Mouse (Mus musculus) lung, postnatal 0 days (tissue): ENCODE data around the gene Osbpl9. TPM values are rescaled to one million over a fixed set of nuclear protein-coding genes. Genes with fewer than 3 reads are reported as not detected.

ENCODE experiments used
- ATAC-seq: fragments of 200-750 bp; cut with Nextera tagmentation; 2 replicates; pipeline ENCODE4 v1.8.0; 2017; ENCODE audit warnings: moderate library complexity
- DNase-seq: peaks from one replicate; pipeline ENCODE4 v3.0.0-alpha.2; 2016; ENCODE audit warnings: low spot score
- H3K27ac ChIP-seq: fragments of 300-500 bp; sonication (generic); 2 replicates; pipeline ENCODE4 v1.5.1; 2014; ENCODE audit warnings: antibody characterized with exemption, mild to moderate bottlenecking, low read length, mixed read lengths
- H3K27me3 ChIP-seq: fragments of 300-500 bp; sonication (generic); replicated peaks from 2 replicates; pipeline ENCODE4 v1.6.1; 2014; ENCODE audit warnings: low read length, mixed read lengths; ENCODE audit not compliant: insufficient read depth
- H3K36me3 ChIP-seq: fragments of 300-500 bp; sonication (generic); 2 replicates; pipeline ENCODE4 v1.6.1; 2014; ENCODE audit warnings: low read length, mixed read lengths; ENCODE audit not compliant: insufficient read depth
- H3K4me1 ChIP-seq: fragments of 300-500 bp; sonication (generic); 2 replicates; pipeline ENCODE4 v1.6.1; 2014; ENCODE audit warnings: antibody characterized with exemption, low read depth, low read length, mixed read lengths; ENCODE audit not compliant: insufficient read depth
- H3K4me2 ChIP-seq: fragments of 300-500 bp; sonication (generic); replicated peaks from 2 replicates; pipeline ENCODE4 v1.6.1; 2014; ENCODE audit warnings: low read depth, mild to moderate bottlenecking, low read length, moderate library complexity, mixed read lengths
- H3K4me3 ChIP-seq: fragments of 300-500 bp; sonication (generic); 2 replicates; pipeline ENCODE4 v1.5.1; 2014; ENCODE audit warnings: low read depth, low read length
- H3K9ac ChIP-seq: fragments of 300-500 bp; sonication (generic); replicated peaks from 2 replicates; pipeline ENCODE4 v1.6.1; 2014; ENCODE audit warnings: low read depth, mild to moderate bottlenecking
- H3K9me3 ChIP-seq: fragments of 300-500 bp; sonication (generic); 2 replicates; pipeline ENCODE4 v1.6.1; 2016; ENCODE audit warnings: low read length, mixed read lengths
- CTCF ChIP-seq: IDR thresholded peaks from 2 replicates; pipeline ENCODE4 v1.5.1; 2016; ENCODE audit warnings: antibody characterized with exemption, mild to moderate bottlenecking
- EP300 ChIP-seq: IDR thresholded peaks from 2 replicates; pipeline ENCODE4 v1.6.1; 2016; ENCODE audit warnings: antibody characterized with exemption, mild to moderate bottlenecking, control low read depth
- WGBS: fragments of 180-500 bp; shearing (Covaris S2); extraction: QIAGEN DNeasy Blood & Tissue Kit; methylation state at CpG from one replicate; pipeline ENCODE4 v1.1.7; 2014; 5-methylcytosine and 5-hydroxymethylcytosine counted together
- polyA plus RNA-seq: library from polyadenylated mRNA; unstranded; fragments of >200 nt; fragmentation: Nextera tagmentation; extraction: Ambion mirVana; gene quantifications from 2 replicates; pipeline ENCODE4 v1.2.1, GENCODE M21; 2015

Osbpl9 gene
- polyA plus RNA-seq, 1 experiment from 2014 or later: 98.5 TPM

DNA sequence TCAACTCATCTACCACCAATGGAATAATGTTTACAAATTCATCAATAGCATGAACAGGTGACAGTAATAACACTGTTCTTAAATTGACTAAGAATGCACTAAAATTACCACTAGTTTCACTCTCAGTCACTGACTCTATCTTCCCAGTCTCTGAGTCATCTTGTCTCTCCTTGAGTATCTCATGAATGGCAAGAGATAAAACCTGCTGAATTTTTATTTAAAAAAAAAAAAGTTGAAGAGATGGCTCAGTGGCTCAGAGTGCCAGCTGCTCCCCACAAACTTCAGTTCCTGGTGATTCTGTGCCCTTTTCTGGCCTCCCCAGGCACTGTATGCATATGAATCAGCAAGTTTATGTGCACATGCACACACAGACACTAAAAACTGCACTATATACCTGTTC lies 96.8 kb downstream of the Osbpl9 start:
- ATAC-seq (no peak), DNase-seq (no peak)
- Histone ChIP-seq H3K9me3 (no peaks in the 10 kb centered on the region), H3K27ac (no peak overlapping the region), H3K27me3 (no peaks in the 10 kb centered on the region), H3K4me3 (no peak overlapping the region), H3K4me2 (no peak overlapping the region), H3K36me3 (0 out of 2 replicates have a peak, but pooled peaks cover 5% of the 10 kb centered on the region), H3K4me1 (no peaks in the 10 kb centered on the region; the same call in 1 of the 2 replicates), H3K9ac (no peak overlapping the region)
- TF ChIP-seq EP300 (no peak), CTCF (no peak)

DNA sequence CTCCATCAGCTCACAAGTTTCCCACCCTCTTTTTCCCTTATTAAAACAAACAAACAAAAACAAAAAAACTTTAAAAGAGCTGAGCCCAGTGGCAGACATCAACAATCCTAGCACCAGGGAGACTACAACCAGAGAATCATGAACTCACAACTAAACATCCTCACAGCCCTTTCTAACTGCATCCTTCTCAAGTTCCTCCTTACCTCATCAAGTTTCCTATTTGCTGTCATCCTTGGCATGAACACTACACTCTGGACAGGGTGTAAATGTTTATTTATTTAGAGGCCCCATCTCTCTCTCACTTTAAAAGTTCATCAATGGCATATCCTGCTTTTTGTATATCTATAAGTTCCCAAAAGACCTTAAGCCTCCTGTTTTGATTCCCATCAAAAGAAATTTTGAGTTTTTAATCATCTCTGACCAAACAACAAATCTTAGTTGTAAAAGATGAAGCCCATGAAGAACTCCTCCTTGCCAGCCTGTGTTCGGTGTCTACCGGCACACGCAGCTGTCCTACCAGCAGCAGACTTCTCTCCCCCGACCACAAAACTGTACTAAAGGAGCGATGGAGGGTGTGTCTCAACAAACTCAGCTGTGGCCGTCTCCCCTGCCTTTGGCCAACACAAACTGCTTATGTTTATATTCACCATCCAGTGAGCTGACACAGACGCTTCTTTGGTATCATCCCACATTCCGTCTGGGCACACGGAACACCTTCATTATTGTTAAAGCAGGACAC lies 98.8 kb downstream of the Osbpl9 start:
- DNase-seq: peak; percentile 29
- Histone ChIP-seq H3K4me1 (no peaks in the 10 kb centered on the region; the same call in 1 of the 2 replicates), H3K27me3 (no peaks in the 10 kb centered on the region), H3K9me3 (no peaks in the 10 kb centered on the region), H3K27ac (no peak overlapping the region), H3K36me3 (0 out of 2 replicates have a peak, but pooled peaks cover 5% of the 10 kb centered on the region), H3K4me2 (no peak overlapping the region), H3K9ac (no peak overlapping the region), H3K4me3 (no peak overlapping the region)
- WGBS: 35% methylated on average over 9 of the region's 9 CpGs
- ATAC-seq: 0 out of 2 replicates have a peak, but pooled peaks have one; percentile 28
- TF ChIP-seq CTCF: no peak
- TF ChIP-seq EP300: no peak

DNA sequence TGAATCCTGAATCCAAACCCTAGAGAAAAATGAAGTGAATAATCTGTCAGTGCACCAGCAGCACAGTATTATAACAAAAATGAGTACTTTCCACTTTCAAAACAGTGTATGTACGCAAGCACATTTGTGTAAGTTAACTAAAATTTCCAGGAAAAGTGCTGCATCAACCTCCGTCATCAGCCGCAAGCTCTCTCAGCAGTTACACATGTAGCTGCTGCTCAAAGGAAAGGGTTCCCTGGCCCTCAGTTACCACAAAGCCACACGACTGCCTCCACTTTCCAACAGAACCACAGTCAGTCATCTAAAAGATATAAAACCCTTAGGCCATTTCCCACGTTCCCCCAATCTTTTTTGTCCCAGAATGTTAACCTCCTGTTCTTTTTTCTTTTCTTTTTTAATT lies 99.5 kb downstream of the Osbpl9 start:
- H3K27ac ChIP-seq: no peak overlapping the region
- no peak overlapping the region for H3K4me2 ChIP-seq
- no peak overlapping the region for H3K4me3 ChIP-seq
- ATAC-seq (no peak), DNase-seq (no peak)
- 0 out of 2 replicates have a peak, but pooled peaks cover 5% of the 10 kb centered on the region for H3K36me3 ChIP-seq
- H3K9ac ChIP-seq: no peak overlapping the region
- H3K27me3 ChIP-seq: no peaks in the 10 kb centered on the region
- no peaks in the 10 kb centered on the region; the same call in 1 of the 2 replicates for H3K4me1 ChIP-seq
- H3K9me3 ChIP-seq: no peaks in the 10 kb centered on the region
- WGBS: 90% methylated on average over 5 of the region's 5 CpGs
- TF ChIP-seq CTCF: no peak
- no peak for TF ChIP-seq EP300

DNA sequence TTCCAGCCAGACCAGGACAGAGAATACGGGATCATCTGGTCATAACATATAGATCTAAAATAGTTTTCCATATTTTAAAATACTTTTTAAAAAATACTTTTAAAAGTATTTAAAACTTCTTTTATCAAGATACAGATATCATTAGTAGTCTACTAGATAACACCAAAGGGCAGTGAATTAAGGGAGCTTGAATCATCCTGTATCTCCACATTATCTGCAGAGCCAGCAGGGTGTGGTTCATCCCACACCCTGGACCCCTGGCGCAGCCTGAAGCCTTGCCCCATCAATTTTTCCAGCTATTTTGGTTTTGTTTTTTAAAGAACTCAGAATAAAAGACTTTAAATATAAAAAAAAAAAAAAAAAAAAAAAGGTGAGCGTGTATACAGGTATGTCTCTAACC lies 103.2 kb downstream of the Osbpl9 start:
- no peak overlapping the region for H3K27ac ChIP-seq
- H3K9me3 ChIP-seq: no peaks in the 10 kb centered on the region
- no peak overlapping the region for H3K4me3 ChIP-seq
- ATAC-seq (no peak), DNase-seq (no peak)
- no peak overlapping the region for H3K9ac ChIP-seq
- 0 out of 2 replicates have a peak, but pooled peaks cover 5% of the 10 kb centered on the region for H3K36me3 ChIP-seq
- no peak overlapping the region for H3K4me2 ChIP-seq
- H3K4me1 ChIP-seq: peaks cover 6% of the 10 kb centered on the region; the same call in 1 of the 2 replicates
- H3K27me3 ChIP-seq: no peaks in the 10 kb centered on the region
- no peak for TF ChIP-seq EP300
- no peak for TF ChIP-seq CTCF
- WGBS: 94% methylated on average over 3 of the region's 3 CpGs

DNA sequence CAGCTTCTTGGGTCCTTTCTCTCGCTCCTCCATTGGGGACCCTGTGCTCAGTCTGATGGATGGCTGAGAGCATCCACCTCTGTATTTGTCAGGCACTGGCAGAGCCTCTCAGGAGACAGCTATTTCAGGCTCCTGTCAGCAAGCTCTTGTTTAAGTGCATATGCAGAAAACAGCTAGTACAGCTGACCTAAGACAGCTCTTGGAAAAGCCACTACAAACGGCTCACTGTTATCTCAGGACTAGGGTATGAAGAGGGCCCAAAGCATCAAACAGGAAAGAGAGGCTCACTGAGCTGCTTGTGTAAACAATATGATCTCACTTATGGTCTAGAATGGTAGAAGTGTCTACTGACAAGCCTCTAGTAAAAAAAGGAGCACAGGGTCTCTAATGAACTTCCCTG lies 107.8 kb downstream of the Osbpl9 start:
- ATAC-seq (peak; percentile 30; the same call in 1 of the 2 replicates), DNase-seq (no peak)
- Histone ChIP-seq H3K4me2 (no peak overlapping the region), H3K36me3 (no peaks in the 10 kb centered on the region), H3K27ac (peak overlapping the region; percentile 43), H3K9me3 (no peaks in the 10 kb centered on the region), H3K27me3 (no peaks in the 10 kb centered on the region), H3K4me3 (no peak overlapping the region), H3K9ac (no peak overlapping the region), H3K4me1 (peaks cover 12% of the 10 kb centered on the region; the same call in 1 of the 2 replicates)
- TF ChIP-seq EP300 (no peak), CTCF (no peak)
- 37% methylated on average over 2 of the region's 2 CpGs for WGBS

DNA sequence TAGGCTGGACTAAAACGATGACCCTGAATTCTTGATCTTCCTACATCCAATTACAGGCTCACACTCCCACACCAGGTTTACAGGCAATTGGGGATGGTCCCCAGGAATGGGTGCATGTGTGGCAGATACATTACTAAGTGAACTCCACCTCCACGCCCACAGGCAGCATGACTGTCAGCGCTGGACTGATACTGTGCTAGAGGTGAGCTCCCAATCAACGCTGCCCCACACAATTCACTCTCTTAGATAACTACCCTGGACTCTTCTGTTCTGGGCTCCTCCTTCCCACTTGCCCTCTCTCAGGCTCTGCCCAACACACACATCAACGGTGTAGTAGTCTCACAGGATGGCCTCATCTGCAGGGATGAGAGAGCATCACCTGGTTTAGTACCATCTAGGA lies 109.7 kb downstream of the Osbpl9 start:
- TF ChIP-seq EP300: no peak
- no peak for TF ChIP-seq CTCF
- Histone ChIP-seq H3K36me3 (no peaks in the 10 kb centered on the region), H3K4me3 (no peak overlapping the region), H3K4me1 (peaks cover 12% of the 10 kb centered on the region; the same call in 1 of the 2 replicates), H3K27me3 (no peaks in the 10 kb centered on the region), H3K9me3 (no peaks in the 10 kb centered on the region), H3K9ac (no peak overlapping the region), H3K27ac (no peak overlapping the region), H3K4me2 (no peak overlapping the region)
- ATAC-seq (no peak), DNase-seq (no peak)
- WGBS: 89% methylated on average over 5 of the region's 5 CpGs
